Mouse (Mus musculus): ENCODE measurements around the gene Hspa12b. TPM values are rescaled to one million over a fixed set of nuclear protein-coding genes. Genes with fewer than 3 reads are reported as not detected.
A peak's percentile ranks its signal among the peaks of the same experiment; 100 is the strongest.

The Hspa12b gene
- polyA plus RNA-seq, 1 experiment, result 2.6 TPM

DNA sequence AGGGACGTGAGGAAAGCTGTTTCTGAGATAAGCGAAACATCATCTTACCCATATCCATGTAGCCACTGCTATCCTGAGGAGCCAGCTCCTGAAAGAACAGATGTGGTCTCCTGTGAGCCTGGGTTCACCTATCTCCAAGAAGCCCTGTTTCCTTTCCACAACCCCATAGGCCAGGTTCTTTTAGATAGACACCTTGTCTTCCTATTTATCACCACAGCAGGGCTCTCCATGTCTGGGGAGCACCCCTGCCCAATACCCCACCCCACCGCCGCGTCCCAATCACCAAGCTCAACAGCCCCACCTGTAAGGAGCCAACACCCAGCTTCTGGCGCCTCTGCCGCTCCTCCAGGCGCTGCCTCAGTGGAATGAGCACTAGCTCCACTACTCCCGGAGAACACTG, 45.2 kb downstream of the Hspa12b start:
- Histone ChIP-seq H3K4me3 (replicated peaks; ENCODE audit: control insufficient read depth, low read depth, low read length) (no peak overlapping the region), H3K4me1 (ENCODE audit: control insufficient read depth, insufficient read depth, low read length) (no peaks in the 10 kb centered on the region; the same call in 1 of the 2 replicates), H3K27ac (ENCODE audit: control insufficient read depth, insufficient read depth, low read depth, low read length, poor library complexity) (no peak overlapping the region)
- TF ChIP-seq CTCF (IDR thresholded peaks at IDR 0.05; ENCODE audit: control insufficient read depth, insufficient read depth, low read length) (no peak), POLR2A (IDR thresholded peaks at IDR 0.05; ENCODE audit: borderline replicate concordance, control insufficient read depth, low read depth, low read length) (no peak)
- 64% methylated on average over 9 of the region's 9 CpGs for WGBS

GRCm38 (mm10) chr2:131174700-131175099, 47.6 kb downstream of the Hspa12b start:
- TF ChIP-seq POLR2A (IDR thresholded peaks at IDR 0.05; ENCODE audit: borderline replicate concordance, control insufficient read depth, low read depth, low read length) (no peak), CTCF (IDR thresholded peaks at IDR 0.05; ENCODE audit: control insufficient read depth, insufficient read depth, low read length) (no peak)
- Histone ChIP-seq H3K4me1 (ENCODE audit: control insufficient read depth, insufficient read depth, low read length) (peaks cover 4% of the 10 kb centered on the region), H3K27ac (ENCODE audit: control insufficient read depth, insufficient read depth, low read depth, low read length, poor library complexity) (no peak overlapping the region), H3K4me3 (replicated peaks; ENCODE audit: control insufficient read depth, low read depth, low read length) (peak overlapping the region; percentile 7)
- 6% methylated on average over 11 of the region's 11 CpGs for WGBS

DNA sequence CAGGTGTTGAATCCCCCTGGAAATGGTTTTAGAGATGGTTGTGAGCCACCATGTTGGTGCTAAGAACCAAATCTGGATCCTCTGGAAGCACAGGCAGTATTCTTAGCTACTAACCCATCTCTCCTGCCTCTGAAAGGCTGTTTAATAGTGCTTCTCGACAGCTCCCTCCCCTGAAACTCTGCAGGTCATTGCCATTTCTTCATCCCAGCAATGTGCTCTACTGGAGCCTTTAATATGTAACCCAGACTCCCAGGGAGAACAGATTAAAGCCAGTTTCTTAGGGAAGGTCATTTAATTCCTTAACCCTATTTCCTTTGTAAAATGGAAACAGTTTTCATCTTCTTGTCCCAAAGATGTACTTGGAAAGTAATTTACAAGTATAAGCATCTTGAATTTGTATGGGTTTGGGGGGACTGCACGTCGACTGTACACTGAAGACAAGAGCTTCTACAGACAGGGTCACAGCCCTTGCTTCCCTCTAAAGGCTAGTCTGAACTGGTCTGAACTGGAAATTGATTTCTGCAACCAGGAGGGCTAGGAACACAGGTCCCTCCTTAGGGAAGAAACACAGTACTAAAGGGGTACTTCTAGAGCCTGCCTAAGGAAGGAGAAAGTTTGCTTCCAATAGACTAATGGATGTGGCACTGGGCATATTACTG, 48.3 kb downstream of the Hspa12b start:
- WGBS, result 80% methylated on average over 3 of the region's 3 CpGs
- Histone ChIP-seq H3K27ac (ENCODE audit: control insufficient read depth, insufficient read depth, low read depth, low read length, poor library complexity) (no peak overlapping the region), H3K4me1 (ENCODE audit: control insufficient read depth, insufficient read depth, low read length) (peaks cover 4% of the 10 kb centered on the region), H3K4me3 (replicated peaks; ENCODE audit: control insufficient read depth, low read depth, low read length) (no peak overlapping the region)
- TF ChIP-seq CTCF (IDR thresholded peaks at IDR 0.05; ENCODE audit: control insufficient read depth, insufficient read depth, low read length), result no peak

GRCm38 (mm10) chr2:131175945-131176309, 48.8 kb downstream of the Hspa12b start:
- no peak overlapping the region for H3K4me3 ChIP-seq (replicated peaks; ENCODE audit: control insufficient read depth, low read depth, low read length)
- TF ChIP-seq CTCF (IDR thresholded peaks at IDR 0.05; ENCODE audit: control insufficient read depth, insufficient read depth, low read length), result no peak
- WGBS, result 85% methylated on average over 1 of the region's 1 CpGs
- no peak overlapping the region for H3K27ac ChIP-seq (ENCODE audit: control insufficient read depth, insufficient read depth, low read depth, low read length, poor library complexity)
- peaks cover 4% of the 10 kb centered on the region for H3K4me1 ChIP-seq (ENCODE audit: control insufficient read depth, insufficient read depth, low read length)

DNA sequence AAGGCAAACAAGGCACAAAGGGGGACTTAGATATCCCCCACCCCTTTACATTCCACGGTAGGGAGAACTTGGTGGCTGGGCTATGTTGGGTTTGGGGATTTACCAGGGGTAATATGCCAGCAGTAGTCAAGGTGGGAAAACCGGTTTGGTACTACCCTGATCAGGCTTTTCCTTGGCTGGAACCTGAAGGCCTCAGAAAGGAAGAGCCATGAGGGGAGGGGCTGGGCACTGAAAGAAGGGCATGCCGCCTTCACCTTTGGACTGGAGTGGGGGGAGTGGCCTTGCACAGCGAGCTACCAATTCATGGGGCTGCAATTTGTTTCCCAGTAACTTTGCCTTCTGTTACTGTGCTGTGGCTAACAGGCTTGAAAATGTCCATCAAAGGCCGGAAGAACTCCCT, 49.4 kb downstream of the Hspa12b start:
- no peak overlapping the region for H3K27ac ChIP-seq (ENCODE audit: control insufficient read depth, insufficient read depth, low read depth, low read length, poor library complexity)
- WGBS, result 79% methylated on average over 5 of the region's 5 CpGs
- TF ChIP-seq CTCF (IDR thresholded peaks at IDR 0.05; ENCODE audit: control insufficient read depth, insufficient read depth, low read length), result no peak
- TF ChIP-seq POLR2A (IDR thresholded peaks at IDR 0.05; ENCODE audit: borderline replicate concordance, control insufficient read depth, low read depth, low read length), result no peak
- peaks cover 4% of the 10 kb centered on the region for H3K4me1 ChIP-seq (ENCODE audit: control insufficient read depth, insufficient read depth, low read length)
- H3K4me3 ChIP-seq (replicated peaks; ENCODE audit: control insufficient read depth, low read depth, low read length), result no peak overlapping the region

GRCm38 (mm10) chr2:131177932-131178331, 50.9 kb downstream of the Hspa12b start:
- H3K4me3 ChIP-seq (replicated peaks; ENCODE audit: control insufficient read depth, low read depth, low read length), result no peak overlapping the region
- no peak overlapping the region for H3K27ac ChIP-seq (ENCODE audit: control insufficient read depth, insufficient read depth, low read depth, low read length, poor library complexity)
- peaks cover 4% of the 10 kb centered on the region for H3K4me1 ChIP-seq (ENCODE audit: control insufficient read depth, insufficient read depth, low read length)
- 85% methylated on average over 9 of the region's 9 CpGs for WGBS
- TF ChIP-seq CTCF (IDR thresholded peaks at IDR 0.05; ENCODE audit: control insufficient read depth, insufficient read depth, low read length) (no peak), POLR2A (IDR thresholded peaks at IDR 0.05; ENCODE audit: borderline replicate concordance, control insufficient read depth, low read depth, low read length) (no peak)

- TF ChIP-seq POLR2A (IDR thresholded peaks at IDR 0.05; ENCODE audit: borderline replicate concordance, control insufficient read depth, low read depth, low read length) (no peak; the same call in 1 of the 2 replicates), CTCF (IDR thresholded peaks at IDR 0.05; ENCODE audit: control insufficient read depth, insufficient read depth, low read length) (no peak)
- Histone ChIP-seq H3K27ac (ENCODE audit: control insufficient read depth, insufficient read depth, low read depth, low read length, poor library complexity) (peak overlapping the region; percentile 68), H3K4me3 (replicated peaks; ENCODE audit: control insufficient read depth, low read depth, low read length) (peak overlapping the region; percentile 73), H3K4me1 (ENCODE audit: control insufficient read depth, insufficient read depth, low read length) (peaks cover 4% of the 10 kb centered on the region)
- WGBS, result 44% methylated on average over 26 of the region's 26 CpGs
These were observed 51.8 kb downstream of the Hspa12b start for GRCm38 (mm10) chr2:131178828-131179245.

- TF ChIP-seq POLR2A (IDR thresholded peaks at IDR 0.05; ENCODE audit: borderline replicate concordance, control insufficient read depth, low read depth, low read length) (0 out of 2 replicates have a peak, but pooled peaks have one; percentile 38), CTCF (IDR thresholded peaks at IDR 0.05; ENCODE audit: control insufficient read depth, insufficient read depth, low read length) (no peak)
- Histone ChIP-seq H3K4me3 (replicated peaks; ENCODE audit: control insufficient read depth, low read depth, low read length) (peak overlapping the region; percentile 73), H3K27ac (ENCODE audit: control insufficient read depth, insufficient read depth, low read depth, low read length, poor library complexity) (peak overlapping the region; percentile 68), H3K4me1 (ENCODE audit: control insufficient read depth, insufficient read depth, low read length) (peaks cover 4% of the 10 kb centered on the region)
- WGBS, result under 1% methylated on average over 67 of the region's 67 CpGs
These were observed 52.3 kb downstream of the Hspa12b start for GRCm38 (mm10) chr2:131179246-131179886.

All from bone marrow, adult 2 months (tissue).